Mouse (Mus musculus): ENCODE results near the gene Klk5.

Klk5 gene

DNA sequence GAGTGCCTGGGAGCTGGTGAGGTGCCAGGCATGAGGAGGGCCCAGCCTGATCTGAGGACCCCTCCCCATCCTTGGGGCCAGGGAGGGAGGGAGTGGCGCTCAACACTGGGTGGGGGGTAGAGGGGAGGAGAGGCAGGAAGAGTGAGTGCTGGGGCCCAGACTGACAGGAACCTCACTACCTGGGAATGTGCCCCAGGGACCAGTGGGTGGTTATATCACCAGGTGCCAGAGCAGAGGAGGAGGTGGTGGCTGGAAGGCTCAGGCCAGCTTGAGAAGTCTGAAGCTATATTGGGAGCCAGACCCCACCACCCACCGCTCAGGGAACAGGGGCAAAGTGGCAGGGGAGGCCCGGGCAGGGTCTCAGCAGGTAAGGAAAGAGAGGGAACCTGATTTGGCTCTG is at the start of gene Klk5:
Klk5 (plus strand) TSS at position 271 of the 400 bp plus-strand sequence.
- no peak for DNase-seq

DNA sequence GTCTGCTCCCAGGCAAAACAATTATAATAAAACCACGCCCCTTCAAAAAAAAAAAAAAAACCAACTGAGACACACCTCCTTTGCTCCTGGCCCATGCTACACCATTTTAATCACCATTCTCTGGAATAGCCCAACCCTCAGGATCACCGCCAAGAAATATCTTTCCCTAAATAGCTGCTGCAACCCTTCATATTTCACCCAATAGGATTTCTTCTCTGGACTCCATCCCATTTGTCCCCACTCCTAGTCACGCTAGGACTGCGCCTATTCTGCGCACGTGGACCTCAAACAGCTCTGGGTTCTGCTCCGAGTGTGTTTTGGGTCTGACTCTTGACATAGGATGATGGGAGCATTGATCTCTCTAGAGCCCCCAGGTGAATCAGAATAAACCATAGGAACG is 45.4 kb upstream of the Klk5 start:
- no peak for DNase-seq

DNA sequence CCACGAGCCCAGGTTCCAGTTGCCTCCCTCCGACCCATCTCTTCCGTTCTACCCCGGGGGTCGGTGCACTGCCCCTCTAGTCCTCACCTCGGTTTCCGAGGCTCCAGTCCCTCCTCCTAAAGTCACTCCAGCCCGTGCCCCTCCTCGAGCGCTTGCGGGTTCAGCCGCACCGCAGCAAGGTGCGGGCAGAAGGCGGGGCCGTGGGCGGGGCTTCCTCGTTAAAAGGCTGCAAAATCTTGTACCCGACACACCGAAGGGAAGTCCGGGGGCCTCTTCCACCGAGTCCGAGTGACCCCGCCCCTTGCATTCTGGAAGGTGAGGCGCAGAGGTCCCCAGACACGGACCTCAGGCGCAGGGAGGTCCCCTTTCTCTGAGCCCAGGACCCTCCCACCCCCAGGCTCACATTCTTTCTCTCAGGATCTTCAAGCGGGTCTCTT is 44.4 kb upstream of the Klk5 start, which contains the start of gene Klk8:
Klk8 (plus strand) TSS at position 245 of the 437 bp plus-strand sequence.
- peak; percentile 16 to 26 for DNase-seq

DNA sequence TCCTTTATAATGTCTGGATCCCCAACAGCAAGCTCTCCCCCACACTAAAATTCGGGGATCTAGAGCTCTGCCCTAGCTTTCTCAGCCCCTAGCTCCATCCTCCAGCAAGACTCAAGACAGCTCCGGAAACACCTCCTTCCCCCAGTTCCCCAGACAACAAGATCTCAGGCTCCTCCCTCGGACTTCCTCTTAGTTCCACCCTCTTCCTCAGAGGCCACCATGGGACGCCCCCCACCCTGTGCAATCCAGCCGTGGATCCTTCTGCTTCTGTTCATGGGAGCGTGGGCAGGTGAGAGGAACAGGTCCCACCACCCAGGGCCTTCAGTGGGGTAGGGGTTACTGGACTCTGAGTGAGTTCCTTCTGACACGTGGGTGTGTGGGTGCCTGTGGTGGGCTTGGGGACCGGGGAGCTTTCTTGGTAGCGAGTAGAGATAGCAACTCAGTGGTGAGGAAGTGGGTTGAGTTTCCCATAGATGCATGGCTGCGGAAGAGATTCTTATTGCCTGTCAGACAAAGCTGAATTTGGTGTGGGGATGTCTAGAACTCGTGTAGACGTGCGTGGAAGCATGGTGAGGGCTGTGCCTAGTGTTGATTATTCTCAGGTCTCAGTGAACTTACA is 43.8 kb upstream of the Klk5 start:
- peak; percentile 22 to 36 for DNase-seq

DNA sequence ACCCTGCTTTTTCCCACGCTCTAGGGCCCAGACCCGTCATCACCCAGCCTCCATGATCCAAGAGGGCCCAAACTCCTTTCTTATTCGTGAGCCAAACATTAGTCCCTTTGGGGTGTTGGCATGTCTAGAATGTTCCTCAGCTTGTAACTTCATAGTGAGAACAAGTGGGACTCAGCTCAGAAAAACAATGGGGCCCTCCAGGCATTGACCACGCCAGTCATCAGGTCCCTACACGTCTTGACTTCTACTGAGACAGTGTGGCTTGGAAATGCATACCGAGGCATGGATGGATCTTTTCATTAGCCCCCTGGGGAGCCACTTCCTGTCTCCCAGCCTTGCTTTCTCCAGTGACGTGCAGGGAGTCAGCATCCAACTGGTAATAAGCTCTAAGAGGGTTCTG is 41.9 kb upstream of the Klk5 start:
- no peak for DNase-seq

DNA sequence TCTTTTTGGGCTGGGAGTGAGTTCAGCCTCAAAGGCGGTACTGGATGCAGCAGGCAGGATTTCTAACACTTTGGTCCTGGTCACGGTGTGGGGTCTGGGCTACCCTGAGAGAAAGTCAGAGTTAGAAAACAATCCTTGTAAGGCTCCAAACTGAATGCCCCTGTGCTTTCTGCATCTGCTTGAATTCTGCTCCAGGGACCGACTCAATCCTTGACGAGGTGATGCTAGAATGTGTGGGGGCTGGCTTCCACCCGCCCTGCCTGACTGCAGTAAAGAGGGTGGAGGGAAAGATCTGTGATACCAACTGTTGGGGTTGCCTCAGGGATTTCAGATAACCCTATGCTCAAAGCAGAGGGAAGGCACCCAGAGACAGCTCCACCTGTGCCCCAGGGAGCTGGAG is 30.8 kb upstream of the Klk5 start, which contains the start of gene Klk7:
Klk7 (plus strand) TSS at position 301 of the 400 bp plus-strand sequence.
- DNase-seq, result no peak

DNA sequence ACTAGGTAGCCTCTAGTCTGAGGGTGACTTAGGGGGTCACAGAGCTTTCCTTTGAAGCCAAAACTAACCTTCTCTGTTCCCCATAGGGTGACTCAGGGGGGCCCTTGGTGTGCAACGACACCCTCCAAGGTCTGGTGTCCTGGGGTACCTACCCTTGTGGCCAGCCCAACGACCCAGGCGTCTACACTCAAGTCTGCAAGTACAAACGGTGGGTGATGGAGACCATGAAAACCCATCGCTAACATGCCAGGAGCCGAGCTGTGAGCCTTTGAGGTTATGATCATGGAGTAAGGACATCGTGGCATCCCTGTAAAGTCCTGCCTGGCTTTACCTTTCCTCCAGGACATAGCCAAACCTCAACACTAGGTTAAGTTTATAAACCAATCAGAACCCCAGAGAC is 26.6 kb upstream of the Klk5 start:
- no peak for DNase-seq

DNA sequence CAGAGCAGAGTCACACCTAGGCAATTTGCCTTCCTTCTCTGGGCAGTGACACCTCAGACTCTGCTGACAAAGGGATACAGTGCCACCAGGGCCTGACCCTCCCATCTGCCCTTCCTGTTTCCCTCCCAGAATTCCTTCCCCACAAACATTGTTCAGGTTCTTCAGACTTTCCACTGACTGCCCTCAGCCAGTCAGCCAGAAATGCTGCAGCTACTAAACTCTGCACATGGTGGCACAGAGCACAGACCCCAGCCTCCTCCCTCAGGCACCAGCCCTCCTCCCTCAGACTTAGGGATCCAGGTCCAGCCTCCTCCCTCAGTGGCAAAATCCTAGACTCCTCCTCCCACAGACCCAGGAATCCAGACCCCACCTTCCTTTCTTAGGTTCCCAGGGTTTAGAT is 25.0 kb upstream of the Klk5 start:
- DNase-seq, result no peak

DNA sequence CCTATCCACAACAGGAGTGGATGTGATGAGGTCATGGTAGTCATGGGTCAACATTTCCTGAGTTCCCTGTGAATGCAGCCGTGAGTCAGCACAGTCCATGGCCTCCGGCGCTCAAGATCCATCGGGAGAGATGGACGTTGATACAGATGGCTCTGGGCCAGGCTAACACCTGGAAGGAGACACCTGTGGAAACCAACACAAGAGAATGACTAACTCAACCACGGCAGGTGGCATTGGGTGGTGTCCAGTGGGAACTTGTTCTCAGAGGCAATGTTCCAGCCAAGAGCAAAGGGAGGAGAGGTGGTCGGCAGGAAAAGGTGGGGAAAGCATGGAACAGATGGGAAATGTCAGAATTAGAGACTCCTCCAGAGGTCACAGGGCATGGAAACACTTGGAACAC is 20.2 kb upstream of the Klk5 start:
- no peak for DNase-seq

DNA sequence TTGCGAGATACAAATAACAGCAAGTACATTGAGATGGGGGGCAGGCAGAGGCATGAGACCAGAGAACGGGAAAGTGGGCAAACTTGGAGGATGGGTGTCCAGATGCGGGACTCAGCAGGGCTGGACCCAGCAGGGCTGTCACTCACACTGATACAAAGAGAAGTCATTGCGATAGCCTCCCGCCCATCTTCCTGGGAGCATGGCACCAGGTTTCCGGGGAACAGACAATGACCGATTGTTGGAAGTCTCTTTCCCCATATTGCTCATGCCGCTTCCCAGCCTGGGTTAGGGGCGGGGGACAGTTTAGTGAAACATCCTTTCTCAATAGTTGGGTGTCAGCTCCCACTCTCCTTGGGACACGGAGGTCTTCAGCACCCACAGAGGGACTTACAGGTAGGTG is 17.6 kb upstream of the Klk5 start, which contains the start of gene Klk6:
Klk6 (plus strand) TSS at position 301 of the 400 bp plus-strand sequence.
- no peak for DNase-seq

DNA sequence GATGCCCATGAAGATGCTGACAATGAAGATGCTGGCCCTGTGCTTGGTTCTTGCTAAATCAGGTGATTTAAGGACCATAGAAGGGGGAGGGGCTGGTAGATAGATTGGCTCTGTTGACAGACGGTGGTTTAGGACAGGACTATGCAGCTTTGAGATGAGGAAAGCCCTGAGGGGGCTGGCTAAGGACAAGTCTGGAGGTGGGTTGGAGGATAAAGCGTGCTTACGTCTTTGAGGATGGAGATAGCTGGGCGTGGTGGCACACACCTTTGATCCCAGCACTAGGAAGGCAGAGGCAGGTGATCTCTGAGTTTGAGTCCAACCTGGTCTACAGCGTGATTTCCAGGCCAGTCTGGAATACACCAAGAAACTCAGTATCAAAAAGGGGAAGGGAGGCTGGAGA is 15.7 kb upstream of the Klk5 start:
- DNase-seq, result no peak

DNA sequence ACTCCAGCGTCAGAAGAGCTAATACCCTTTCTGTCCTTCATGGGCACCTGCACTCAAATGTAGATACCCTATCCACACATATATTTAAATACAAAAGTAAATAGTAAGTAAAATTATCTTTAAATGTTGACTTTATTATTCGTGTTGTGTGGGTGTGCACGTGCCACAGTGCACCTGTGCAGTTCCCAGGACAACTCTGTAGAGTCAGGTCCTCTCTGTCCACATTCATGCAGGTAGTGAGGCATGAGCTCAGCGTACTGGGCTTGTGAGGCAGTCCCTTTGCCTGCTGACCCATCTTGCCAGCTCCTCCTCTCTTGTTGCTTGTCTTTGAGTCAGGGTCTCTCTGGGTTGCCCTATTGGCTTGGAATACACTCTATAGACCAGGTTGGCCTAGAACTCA is 14.1 kb upstream of the Klk5 start:
- no peak for DNase-seq

DNA sequence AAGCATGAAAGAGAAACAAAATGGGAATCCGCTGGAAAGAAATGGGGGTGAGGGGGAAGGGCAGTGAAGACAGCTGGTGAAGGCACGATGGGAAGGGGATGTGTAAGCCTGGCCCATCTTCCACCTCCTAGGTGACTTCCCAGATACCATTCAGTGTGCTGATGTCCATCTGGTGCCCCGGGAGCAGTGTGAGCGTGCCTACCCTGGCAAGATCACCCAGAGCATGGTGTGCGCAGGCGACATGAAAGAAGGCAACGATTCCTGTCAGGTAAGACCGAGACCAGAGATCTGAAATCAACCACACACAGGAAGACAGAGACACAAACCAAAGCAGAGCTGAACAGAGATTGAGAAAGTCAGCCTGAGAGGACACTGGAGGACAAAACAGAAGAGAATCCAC is 12.8 kb upstream of the Klk5 start:
- DNase-seq, result no peak

DNA sequence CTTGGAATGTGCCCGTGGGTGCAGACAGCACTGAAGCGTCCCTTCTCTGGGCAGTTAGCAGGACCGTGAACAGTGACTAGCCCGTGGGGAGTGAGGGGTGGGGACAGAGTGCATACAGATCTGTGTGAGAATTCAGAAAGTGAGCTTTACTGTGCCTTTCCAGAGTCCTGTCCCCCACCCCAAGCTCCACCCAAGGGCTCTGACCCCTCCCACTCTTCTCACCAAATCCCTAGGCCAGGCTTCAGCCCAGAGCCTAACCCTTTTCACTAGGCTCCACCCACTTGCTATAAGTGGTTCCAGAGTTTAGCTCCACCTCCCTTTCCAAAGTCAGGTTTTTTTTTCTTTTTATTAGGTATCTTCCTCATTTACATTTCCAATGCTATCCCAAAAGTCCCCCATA is 2.0 kb downstream of the Klk5 start:
- DNase-seq, result no peak

DNA sequence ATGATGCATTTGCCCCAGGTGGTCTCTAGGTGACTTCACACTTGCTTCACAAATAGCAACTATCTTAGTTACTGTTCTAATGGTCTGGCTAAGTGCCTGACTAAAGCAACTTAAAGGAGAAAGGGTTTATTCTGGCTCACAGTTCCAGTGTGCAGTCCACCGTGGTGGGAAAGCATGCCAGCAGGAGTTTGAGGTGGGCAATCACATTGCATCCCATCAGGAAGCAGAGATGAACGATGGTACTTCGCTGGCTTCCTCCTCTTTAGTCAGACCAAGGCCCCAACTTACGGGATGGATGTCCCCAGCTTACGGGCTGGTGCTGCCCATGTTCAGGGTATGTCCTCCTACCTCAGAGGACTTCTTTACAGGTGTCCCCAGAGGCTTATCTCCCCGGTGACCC is 9.8 kb downstream of the Klk5 start:
- DNase-seq, result no peak

DNA sequence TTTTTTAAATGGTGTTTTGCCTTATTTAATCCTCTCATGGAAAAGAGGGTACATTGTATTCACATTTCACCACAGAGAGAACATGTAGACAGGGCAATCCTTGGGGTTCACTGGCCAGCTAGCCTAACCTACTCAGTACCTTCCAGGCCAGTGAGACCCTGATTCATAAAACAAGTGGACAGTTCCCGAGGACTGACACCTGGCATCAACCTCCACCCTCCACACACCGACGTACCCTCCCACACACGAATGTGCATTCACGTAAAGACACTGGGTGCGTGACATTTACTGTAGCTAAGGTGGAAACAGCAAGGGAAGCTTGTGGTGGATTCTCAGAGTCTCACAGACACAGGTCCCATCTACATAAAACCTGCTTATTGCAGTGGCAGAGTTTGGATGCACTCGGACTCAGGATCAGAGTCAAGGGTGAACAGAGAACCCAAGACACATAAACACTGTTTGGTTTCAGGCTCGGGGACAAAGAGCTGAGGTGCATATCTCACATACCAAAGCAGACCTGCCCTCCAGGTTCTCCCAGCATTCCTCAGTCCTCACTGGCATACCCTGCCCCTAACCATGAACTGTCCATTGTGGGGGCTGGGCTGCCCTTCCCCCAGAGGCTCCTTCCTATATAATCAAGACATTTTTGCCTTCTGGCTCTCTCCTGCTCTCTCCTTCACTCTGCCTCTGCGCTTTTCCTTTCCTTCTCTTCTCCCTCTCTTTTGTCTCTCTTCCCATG is 13.0 kb downstream of the Klk5 start:
- no peak for DNase-seq

DNA sequence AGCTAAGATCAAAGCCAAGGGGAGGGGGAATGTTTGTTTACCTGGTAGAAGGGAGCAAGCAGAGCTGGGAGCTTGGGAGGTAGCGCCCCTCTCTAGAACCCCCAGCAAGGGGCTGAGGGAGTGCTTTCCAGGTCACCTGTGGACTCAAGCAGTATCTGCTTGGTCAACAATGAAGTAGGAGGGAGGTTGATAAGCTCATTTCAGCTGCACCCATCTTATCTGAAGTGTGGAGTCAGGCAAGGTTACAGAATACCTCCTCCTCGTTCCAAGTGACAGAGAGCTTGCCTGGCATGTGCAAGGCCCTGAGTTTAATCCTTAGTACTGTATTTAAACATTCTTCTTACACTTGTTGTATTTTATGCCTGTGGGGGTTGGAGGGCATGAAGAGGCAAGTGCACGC is 13.9 kb downstream of the Klk5 start:
- DNase-seq, result no peak

DNA sequence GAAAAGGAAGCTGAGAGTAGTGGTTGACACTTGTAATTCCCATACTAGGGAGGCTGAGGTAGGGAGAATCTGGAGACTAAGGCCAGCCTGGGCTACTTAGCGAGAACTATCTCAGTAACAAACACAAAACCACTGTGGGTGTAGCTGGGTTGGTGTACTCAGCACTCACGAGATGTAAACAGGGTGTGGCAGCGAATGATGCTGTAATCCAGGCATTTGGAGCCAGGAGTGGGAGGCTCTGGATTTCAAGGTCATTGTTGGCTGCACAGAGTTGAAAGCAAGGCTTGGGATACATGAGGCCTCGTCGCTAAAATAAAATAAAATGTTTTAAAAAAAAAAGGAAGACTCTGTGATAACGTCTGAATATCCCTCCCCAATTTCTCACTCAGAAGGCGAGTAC is 14.5 kb downstream of the Klk5 start:
- DNase-seq, result no peak

DNA sequence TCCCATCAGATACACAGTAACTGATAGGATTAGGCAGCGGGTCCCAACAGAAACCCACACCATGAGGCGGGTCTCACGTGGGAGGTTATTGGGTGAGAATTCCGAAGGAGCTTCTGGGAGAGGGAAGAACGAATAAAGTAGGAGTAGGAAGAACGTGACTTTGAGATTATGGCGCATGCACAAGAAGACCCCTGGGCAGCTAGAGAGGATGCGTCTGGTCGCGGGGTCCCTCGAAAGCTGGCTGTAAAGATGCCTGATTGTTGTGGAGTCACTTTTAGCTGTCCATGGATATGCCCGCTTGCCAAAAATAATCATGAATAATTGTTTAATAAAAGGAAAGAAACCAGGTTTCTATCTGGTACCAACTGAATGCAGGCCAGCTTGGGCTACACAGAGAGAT is 15.7 kb downstream of the Klk5 start:
- DNase-seq, result no peak

DNA sequence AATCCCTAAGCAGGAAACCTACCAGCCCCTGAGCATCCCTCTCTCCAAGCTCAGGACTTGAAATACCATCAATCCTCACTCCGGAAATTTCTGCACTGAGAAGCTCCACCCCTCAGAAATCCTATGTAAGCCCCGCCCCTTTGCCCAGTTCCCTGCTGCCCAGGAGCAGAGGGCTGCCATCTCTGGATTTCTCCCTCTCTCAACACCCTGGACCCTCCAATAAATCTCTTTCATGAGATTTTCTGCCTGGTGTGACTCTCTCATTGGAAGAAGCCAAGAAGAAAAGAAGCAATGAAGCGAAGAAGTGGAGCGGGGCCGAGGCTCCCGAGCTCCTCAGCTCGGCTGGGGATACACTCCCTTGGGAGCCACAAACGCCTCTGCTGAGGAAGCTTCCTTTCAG is 18.6 kb downstream of the Klk5 start:
- DNase-seq, result no peak

DNA sequence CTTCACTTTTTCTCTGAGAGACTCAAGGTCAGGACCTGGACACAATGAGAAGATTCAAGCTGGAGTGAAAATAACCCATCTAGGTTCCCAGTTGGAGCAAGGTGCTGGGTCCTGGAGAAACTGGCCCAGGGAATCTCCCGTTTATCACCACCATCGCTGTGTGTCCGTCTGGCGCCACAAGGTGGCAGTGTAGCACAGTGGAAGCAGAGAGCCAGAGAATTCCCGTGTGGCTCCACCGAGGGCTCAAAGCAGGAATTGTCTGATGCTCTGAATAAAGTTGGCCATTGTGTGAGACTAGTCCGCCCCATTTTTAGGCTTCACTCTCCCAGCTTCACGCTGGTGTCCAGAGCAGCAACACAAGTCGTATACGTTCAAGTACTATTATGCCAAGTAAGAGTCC is 31.5 kb downstream of the Klk5 start:
- DNase-seq, result no peak

DNA sequence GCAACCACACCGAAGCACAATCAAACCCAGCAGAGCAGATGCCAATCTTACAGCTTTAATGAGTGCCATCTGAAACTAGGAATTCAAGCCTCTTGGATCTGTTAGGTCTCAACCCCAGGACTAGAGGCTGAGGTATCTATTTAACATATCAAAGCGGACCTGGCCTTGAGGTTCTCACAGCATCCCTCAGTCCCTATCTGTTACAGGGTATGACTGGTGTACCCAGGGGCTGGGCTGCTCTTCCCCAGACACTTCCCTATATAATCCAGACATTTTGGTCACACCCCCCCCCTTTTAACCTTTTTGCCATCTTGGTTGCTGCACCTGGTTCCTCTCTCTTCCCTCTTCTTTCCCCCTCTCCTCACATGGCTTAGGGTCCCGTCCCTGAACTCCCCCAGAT is 31.9 kb downstream of the Klk5 start:
- DNase-seq, result no peak

DNA sequence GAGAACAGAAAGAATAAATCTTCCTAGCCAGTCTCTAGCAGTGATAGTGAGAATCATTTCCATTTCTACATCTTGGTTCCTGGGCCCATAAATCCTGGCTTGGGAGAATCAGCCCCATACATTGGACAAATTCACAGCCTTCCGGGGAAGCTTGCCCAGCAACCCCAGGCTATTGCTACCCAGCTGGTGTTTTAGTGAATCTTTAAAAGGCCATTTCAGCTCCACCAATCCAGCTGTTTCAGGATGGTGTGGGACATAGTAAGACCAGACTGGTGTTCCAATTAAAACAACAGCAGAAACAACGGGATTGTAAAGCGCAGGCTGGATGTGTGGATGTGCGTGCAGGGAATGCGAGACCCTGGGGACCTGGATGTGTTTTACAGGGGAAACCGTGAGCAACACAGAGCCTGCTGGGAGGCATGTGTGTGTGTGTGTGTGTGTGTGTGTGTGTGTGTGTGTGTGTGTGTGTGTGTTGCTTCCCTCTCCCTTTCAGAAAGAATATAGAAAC is 33.2 kb downstream of the Klk5 start:
- DNase-seq, result no peak

DNA sequence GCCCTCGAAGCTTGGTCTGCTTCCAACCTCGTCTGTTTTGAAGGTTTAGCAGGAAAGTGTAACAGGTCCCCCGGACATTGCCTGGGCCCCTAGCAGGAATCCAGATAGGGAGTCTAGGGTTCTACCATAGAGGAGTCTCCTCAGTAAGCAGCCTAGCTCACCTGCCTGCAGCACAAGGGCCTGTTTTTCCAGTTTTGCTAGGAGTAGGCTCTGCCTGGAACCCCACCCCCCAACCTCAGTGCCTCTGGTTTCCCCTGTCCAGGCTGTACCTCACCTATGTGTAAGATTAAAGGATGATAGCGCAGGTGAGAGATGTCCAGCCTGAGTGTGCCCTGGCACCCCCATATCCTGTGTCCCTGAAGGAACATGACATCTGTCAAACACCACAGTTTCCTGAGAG is 34.7 kb downstream of the Klk5 start:
- no peak for DNase-seq
